Mouse (Mus musculus): ENCODE results near the gene Fam120b.
"Not testable (repeated sequence)": the region's sequence is repeated elsewhere in the genome, so short reads cannot be mapped to it uniquely, and the experiment has no call there.

The Fam120b gene

GRCm38 (mm10) chr17:15440067-15440462 lies 44.1 kb downstream of the Fam120b start:
- no peak for DNase-seq

- DNase-seq = no peak
These were observed 44.6 kb downstream of the Fam120b start for GRCm38 (mm10) chr17:15440463-15441121.

DNA sequence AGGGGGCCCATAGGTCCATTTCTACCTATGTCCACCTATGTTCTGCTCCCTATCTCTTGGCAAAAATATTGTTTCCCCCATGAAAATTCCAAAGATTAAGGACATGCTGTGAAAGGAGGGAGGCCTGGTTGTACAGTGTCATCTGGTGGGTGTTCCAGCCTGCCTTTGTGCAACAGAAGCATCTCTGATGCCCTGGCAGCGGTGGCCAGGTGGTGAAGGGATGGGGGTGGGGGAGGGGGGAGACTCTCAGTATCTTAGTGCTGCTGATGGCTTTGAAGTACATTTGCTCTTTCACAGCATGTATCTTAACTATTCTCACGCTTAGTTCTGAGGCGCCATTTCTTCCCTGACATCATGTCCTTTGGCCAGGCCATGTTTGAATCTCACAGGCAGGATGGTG lies 49.4 kb downstream of the Fam120b start:
- peak; percentile 22 for DNase-seq

DNA sequence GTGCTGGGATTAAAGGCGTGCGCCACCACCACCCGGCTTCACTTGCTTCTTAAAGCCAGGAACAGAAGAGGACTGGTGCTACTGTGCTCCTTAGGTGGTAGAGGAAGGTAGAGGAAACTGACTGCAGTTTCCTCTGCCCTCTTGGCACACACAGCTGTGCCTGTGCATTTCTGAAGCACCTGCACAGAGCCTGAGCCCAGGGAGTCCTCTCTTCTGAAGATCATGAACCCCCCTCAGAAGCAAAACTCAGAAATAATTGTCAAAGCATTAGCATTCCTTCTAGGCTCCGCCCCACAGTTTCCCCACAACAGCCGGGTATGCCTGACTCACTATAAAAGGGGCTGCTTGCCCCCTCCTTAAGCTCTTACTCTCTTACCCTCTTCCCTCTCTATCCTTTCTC lies 51.8 kb downstream of the Fam120b start:
- peak; percentile 53 for DNase-seq

DNA sequence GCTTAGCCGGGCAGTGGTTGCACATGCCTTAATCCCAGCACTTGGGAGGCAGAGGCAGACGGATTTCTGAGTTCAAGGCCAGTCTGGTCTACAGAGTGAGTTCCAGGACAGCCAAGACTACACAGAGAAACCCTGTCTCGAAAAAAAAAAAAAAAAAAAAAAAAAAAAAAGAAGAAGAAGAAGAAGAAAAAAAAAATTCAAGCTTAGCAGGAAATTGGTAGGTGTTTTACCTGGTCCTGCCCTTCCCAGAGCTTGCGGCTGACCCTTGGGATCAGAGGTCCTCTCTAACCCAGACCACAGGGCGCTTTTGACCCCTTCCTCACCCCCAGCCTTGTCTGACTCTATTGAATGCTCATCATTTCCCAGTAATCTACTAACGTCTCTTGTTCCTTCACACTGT lies 53.1 kb downstream of the Fam120b start:
- DNase-seq = not testable (repeated sequence)

- DNase-seq = no peak
These were observed 53.6 kb downstream of the Fam120b start for GRCm38 (mm10) chr17:15449606-15450005.

GRCm38 (mm10) chr17:15455203-15455602 lies 59.2 kb downstream of the Fam120b start:
- DNase-seq = no peak

DNA sequence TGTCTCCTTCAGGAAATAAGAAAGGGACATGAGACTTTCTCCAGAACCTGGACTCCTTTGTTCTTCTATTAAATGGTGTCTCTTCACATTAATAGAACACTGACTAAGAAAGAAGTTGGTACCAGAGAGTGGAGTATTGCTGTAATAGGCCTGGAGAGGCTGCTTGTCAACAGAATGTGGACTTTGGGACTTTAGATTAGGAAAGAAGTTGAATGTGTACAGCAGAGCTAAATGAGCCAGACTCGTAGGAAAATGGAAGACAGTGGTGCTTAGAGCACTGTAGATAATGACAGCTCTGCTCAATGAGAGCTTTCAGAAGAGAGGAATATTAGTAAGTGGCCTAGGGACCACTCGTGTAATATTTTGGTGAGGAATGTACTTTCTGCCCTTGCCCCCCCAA lies 60.6 kb downstream of the Fam120b start:
- no peak for DNase-seq

GRCm38 (mm10) chr17:15459761-15460160 lies 63.8 kb downstream of the Fam120b start:
- DNase-seq = no peak

DNA sequence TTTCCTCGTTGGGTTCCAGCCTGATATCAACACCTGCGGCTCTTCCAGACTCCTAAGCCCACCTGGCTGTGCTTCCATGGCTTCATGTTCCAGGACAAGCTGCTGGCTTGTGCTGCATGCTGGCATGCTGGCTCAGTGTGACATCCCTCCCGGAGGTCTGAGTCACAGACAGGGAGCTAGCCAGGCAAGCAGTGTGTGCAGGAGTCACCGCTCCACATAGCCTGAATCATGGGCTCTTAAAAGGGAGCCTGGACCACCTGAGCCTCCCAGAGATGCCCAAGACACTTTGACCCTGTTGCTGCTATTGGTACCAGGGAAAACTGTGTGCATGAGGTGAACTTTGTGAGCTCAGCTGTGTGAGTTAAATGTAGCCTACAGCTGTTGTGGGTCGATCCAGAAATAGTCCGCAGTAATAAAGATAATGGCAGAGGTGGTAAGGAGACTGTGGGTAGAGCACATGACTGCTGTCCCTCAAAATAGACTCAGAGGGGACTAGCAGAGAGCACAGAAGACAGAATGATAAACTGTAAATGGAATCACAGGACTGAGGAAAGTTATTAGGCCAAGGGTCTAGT lies 66.0 kb downstream of the Fam120b start:
- DNase-seq = no peak

DNA sequence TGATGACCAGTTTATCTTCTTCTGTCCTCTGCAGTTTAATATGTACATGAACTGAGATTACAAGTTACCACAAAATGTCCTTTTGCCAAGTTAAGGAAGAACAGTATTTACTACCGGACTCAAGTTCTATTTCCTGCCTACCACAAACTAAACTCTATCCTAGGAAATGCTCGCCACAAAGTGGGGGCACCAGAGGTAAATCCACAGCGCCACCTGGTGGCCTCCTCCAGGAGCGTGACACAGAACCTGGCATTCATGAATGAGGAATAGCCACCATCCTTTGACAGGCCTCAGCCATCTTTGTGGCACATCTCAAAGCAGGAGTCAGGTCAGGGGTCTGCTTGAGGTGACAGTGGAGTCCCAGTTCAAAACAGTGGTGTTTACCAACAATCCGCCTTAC lies 71.7 kb downstream of the Fam120b start:
- DNase-seq = peak; percentile 87

GRCm38 (mm10) chr17:15472671-15473070 lies 76.7 kb downstream of the Fam120b start:
- DNase-seq = no peak
